Mouse (Mus musculus): Measurements from ENCODE around the gene Ppara.
"Not testable (repeated sequence)": the region's sequence is repeated elsewhere in the genome, so short reads cannot be mapped to it uniquely, and the experiment has no call there.

Gene Ppara

DNA sequence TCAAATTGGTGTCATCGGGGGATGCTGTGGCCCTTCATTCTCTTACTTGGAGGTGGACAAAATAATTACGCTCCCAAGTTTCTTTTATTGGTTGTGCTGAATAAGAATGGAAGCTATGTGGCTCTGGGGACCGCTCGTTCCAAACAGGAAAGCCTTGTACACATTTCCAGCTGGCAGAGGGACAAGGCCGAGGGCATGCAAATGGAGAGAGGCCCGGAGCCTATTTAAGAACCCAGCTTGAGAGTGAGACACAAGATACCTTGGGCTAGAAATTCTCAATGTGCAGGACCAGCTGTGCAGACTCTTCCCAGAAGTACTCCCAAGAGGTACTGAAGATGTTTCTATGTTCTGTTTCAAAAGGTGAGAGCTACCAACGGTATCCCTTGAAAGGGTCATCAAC, 21.8 kb downstream of the Ppara start:
- no peak for DNase-seq (ENCODE audit: low spot score in 2 of 2)

DNA sequence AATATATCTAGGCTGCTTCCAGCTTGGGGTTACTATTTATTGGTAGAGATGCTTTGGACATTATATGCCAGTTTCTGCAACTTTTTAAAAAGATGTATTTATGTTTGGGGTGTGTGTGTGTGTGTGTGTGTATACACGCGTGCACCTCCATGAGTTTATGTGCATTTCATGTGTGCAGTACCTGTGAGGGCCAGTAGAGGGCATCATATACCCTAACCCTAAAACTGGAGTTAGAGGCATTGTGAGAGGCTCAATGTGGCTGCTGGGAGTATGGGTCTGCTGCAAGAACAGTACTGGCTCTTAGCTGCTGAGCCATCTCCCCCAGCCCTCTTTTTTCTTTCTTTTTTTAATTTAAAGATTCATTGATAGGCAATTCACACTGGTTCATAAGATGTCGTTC, 23.0 kb downstream of the Ppara start:
- no peak for DNase-seq (ENCODE audit: low spot score in 2 of 2)

DNA sequence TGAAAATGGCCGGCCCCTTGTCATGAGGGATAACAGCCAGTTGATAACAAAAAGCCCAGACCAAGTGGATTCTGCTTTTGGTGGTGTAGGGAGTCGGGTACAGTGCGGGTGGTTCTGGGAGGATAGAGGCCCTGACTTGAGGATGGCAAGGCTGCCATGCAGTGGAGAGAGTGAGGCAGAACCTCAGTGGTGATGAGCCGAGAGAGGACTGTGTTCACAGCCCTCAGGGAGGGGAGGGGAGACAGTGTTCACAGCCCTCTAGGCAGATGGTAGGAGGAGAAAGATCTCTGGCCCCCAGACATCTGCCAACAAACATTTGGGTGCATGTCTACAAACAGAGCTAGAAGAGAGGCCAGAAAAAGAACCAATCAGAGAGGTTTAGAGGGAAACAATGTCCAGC, 28.0 kb downstream of the Ppara start:
- no peak for DNase-seq (ENCODE audit: low spot score in 2 of 2)

DNA sequence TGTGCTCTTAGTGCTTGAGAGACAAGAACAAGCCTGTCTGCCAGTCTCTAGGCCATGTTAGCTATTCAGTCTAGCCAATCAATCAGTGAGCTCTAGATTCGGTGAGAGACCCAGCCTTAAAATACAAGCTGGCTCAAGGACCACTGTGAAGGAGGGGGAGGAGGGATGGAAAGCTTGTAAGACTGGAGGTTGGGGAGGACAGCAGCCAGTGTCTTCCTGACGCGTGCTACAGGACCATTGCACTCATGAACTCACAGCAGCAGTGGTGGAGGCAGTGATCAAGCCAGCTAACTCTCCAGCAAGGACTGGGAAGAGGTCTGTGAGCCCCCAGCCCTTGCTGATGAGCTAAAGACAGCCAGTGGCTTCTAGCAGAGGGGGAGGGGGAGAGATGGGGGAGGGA, 30.2 kb downstream of the Ppara start:
- DNase-seq (ENCODE audit: low spot score in 2 of 2): no peak

GRCm38 (mm10) chr15:85766677-85767076, 31.9 kb downstream of the Ppara start:
- DNase-seq (ENCODE audit: low spot score in 2 of 2): no peak

DNA sequence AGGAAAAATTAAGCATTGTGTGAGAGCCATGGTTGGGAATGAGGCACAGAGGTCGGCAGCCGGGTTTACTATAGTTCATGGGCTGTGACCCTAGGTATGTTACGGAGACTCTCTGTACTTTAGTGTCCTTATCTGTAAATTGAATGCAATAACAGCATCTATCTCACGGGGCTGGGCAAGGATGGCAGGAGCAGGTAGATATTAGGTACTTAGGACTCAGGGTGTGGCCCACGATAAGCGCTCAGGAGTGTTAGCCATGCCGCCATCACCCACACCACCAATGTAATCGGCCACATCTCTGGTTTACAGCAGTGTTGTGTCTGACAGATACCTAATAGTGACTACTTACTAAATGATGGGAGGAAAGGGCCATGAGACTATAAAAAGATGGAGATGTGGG, 34.2 kb downstream of the Ppara start:
- DNase-seq (ENCODE audit: low spot score in 2 of 2): no peak

DNA sequence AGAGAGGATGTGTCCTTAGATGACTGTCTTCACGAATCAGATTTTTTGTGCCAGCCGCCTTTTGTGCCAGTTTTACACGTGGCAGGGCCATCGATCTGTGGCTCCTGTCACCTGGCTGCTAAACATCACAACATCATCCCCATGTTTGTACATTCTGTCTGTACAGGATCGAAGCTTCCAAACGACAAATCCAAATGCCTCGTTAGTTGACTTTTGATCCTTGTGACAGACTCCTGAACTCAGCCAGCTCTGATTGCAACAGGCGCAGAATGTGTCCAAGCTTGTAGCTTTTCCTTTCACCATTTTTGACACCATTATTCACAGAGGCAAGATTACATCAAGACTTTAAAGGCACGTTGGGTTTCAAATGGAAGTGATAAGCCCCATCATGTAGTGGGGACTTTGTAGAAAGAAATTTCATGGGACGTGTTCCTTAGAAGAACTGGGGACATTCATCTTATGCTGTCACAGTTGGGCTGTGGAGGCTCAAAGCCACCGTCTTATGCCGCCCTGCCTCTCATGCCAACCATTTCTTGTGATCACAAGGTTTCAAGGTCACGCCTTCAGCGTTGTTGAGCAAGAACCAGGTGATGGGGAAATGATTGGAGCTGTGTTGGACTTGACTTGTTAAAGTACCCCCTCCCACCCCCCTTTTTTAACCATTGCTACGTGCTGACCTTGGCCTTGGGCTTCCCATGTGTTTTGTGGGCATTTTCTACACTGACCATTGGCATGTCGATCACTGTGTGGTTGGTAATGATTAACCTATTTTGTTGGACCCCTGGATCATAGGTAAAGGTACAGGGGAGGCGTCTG, 36.7 kb downstream of the Ppara start:
- DNase-seq (ENCODE audit: low spot score in 2 of 2): no peak

DNA sequence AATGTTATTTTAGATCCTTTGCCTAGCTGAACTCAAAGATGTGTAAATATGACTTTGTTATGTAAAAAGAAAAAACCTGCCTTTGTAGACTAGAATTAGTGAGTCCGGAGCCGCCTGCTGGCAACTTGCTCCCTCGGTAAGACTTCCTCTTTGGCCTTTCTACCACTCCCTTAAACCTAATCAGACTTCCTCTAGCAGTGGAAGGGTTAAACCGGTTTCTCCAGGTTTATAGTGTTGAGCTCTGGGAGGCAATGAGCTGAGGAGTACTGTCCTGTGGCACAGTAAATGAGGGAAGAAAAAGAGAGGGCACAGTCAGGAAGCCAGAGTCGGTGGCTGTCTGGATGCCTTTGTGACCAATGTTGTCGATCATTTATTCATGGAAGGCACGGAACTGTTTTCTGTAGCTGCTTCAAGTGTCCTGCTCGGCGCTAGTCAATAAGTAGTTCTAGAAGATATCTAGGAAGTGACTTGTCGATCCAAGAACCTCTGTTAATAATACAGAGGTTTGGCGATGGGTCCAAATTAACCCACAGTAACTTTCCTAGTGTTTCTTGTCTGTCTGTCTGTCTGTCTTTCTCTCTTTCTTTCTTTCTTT, 37.5 kb downstream of the Ppara start:
- DNase-seq (ENCODE audit: low spot score in 2 of 2): no peak

DNA sequence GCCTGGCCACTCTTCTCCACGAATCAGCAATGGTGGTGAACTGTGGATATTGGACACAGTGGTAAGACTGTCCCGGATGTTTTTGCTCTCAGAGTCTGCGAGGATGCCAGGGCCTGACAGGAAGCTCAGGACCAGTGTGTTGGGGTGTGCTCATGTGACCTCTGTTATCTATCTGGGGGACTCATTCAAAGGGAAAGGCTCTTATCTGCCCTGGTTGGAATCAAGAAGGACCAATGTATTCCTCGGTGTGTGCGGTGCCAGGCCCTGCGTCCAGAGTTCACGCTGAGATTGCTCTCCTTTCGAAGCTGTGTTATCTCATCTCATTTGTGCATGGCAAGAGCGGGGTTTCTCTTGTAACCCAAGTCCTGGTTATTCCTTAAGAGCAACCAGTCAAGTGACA, 39.6 kb downstream of the Ppara start:
- DNase-seq (ENCODE audit: low spot score in 2 of 2): no peak

DNA sequence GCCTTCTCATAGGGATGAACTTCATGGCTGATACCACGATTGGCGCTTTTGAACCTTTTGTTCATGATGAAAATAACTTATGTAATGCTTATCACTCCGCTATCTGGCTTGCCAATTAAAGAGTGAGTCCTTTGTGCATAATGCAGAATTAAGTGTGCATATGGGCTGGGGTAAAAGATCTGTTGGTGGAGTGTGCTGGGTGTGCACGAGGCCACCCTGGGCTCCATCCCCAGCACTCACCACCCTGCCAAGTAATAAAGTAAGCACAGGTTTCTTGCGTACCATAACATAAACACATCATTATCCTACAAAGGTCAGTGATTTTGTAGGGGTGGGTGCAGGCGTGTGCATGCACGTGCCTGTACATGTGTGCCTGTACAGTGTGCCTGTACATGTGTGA, 40.2 kb downstream of the Ppara start:
- DNase-seq (ENCODE audit: low spot score in 2 of 2): no peak

DNA sequence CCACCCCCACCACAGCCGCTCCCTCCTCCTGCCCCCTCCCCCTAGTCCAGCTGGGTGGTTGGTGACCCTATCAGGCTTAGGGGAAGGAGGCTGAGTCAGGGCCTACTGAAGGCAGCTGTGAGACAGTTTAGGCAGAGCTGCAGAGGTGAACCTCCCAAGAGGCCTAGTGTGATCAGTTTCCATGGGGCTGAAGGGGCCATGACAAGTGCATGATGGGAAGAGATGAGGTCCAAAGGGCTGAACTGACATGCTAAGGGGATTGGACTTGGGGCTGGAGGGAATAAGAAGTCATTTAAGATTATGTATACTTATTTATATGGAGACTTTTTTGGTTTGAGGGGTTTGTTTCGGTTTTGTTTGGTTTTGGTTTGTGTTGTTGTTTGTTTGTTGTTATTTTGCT, 41.5 kb downstream of the Ppara start:
- DNase-seq (ENCODE audit: low spot score in 2 of 2): no peak

DNA sequence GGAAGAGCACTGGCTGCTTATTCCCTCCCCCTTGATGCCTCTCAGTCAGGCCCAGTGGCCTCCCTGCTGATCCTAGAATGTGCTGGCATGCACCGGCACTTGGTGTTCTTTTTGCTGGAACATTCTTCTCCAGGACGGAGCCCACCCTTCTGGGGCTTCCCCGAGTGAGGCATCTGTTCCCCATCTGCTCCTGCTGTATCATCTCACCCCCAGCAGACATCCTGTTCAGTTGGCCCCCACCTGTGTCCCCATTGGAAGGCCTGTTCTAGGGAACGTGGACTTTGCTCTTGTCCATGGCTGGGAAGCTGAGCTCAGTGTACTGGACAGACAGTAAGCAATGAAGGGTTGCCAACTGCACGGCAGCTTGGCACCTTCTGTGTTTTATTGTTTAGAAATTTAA, 42.0 kb downstream of the Ppara start:
- no peak for DNase-seq (ENCODE audit: low spot score in 2 of 2)

DNA sequence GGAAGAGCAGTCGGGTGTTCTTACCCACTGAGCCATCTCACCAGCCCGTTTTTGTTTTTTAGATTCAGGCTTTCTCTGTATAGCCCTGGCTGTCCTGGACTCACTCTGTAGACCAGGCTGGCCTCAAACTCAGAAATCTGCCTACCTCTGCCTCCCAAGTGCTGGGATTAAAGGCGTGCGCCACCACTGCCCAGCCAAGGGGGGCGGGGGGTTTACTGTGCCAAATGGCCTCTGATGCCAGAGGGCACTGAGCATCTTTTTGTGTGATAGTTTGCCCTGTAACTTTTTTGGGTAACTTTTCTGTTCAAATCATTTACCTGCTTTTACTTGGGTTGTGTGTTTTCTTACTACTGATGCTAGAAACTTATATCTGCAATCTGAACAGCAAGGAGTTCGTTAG, 44.1 kb downstream of the Ppara start:
- DNase-seq (ENCODE audit: low spot score in 2 of 2): not testable (repeated sequence)

- DNase-seq (ENCODE audit: low spot score in 2 of 2): no peak
Observed at GRCm38 (mm10) chr15:85783146-85783545, 48.4 kb downstream of the Ppara start.

GRCm38 (mm10) chr15:85784341-85784740, 49.6 kb downstream of the Ppara start:
- no peak for DNase-seq (ENCODE audit: low spot score in 2 of 2)

GRCm38 (mm10) chr15:85786711-85787110, 51.9 kb downstream of the Ppara start:
- DNase-seq (ENCODE audit: low spot score in 2 of 2): no peak

DNA sequence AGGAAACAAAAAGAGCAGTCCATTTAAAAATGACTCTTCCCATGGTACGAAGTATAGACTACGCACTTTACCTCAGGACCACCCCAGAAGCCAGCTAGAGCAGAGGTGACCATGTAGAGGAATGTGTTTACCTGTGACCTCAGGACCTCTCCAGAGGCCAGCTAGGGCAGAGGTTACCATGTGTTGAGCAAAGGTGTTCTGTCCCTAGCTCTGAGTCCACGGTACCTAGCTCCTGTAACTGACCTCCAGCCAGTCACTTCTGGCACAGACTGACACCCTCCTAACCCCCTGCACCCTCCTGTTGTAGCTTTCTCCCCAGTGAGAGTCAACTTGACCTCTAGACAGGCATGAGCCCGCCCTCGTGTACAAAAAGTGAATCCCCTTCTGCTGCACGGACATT, 52.7 kb downstream of the Ppara start:
- DNase-seq (ENCODE audit: low spot score in 2 of 2): no peak

- no peak for DNase-seq (ENCODE audit: low spot score in 2 of 2)
Observed at GRCm38 (mm10) chr15:85788051-85788450, 53.3 kb downstream of the Ppara start.

DNA sequence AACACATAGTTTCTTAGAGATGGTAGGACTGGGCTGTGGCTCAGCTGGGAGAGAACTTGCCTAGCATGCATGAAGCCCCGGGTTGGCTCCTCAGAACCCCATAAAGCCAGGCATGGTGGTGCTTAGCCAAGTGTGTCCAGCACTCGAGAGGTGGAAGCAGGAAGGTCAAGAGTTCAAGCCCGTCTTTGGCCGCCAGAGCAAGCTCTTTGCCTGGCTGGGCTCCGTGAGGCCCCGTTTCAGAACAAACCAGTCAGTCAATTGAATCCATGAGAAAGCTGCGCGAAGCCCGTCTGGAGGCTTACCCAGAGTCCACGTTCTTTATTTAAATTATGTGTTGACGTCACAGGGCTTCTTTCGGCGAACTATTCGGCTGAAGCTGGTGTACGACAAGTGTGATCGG, 53.9 kb downstream of the Ppara start:
- no peak for DNase-seq (ENCODE audit: low spot score in 2 of 2)

DNA sequence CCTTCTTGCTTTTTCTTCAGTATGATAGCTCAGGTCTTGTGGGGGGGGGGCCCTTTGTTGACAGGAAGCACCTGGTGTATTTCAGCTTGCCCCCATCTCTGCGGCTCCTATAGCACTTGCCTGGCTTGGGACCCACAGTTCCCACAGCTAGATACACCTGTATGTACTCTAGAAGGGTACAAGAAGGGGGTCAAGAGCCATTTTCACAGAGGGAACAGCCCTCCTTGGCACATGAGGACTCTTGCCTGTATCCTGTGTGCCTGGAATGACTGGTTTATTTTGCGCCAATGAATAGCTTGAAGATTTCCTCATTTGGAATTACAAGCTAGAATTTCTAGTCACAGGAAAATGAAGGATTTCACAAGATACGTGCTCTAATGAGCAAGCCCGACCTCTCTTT, 56.7 kb downstream of the Ppara start:
- no peak for DNase-seq (ENCODE audit: low spot score in 2 of 2)

DNA sequence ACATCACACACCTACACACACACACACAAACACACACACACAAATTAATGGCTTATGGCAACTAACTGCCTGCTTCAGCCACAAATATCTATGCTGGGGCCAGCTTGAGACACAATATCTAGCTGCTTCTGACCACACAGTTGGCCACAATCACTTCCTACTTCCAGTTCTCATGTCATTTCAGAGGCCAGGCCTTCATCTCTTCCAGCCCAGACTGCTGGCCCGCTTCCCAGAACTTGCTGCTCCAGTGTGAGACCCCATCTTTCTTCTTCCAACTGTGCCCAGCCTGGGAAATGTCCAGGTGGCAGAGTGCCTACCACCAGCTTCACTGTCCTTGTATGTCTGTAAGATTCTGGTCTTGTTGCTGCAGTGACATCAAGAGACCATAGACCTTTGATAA, 58.0 kb downstream of the Ppara start:
- DNase-seq (ENCODE audit: low spot score in 2 of 2): no peak

GRCm38 (mm10) chr15:85795516-85795915, 60.7 kb downstream of the Ppara start:
- no peak for DNase-seq (ENCODE audit: low spot score in 2 of 2)

DNA sequence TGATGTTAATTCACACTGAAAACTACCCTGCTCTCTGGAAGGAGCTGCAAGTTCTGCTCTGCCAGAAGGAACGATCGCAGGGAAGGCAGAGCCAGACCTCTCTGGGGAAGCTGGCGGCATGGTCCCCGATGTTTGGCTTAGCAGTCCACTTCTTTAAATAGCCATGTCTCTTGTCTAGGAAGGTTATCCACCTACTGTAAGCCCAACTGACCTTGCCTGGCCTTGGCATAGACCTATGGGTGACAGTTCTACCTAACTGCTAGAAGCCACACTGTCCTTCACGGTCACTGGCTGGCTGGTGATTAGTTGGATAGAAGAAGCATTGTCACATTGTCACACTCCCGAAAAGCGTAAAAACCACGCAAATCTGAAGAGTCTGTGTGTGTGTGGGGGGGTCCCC, 63.9 kb downstream of the Ppara start:
- no peak for DNase-seq (ENCODE audit: low spot score in 2 of 2)

DNA sequence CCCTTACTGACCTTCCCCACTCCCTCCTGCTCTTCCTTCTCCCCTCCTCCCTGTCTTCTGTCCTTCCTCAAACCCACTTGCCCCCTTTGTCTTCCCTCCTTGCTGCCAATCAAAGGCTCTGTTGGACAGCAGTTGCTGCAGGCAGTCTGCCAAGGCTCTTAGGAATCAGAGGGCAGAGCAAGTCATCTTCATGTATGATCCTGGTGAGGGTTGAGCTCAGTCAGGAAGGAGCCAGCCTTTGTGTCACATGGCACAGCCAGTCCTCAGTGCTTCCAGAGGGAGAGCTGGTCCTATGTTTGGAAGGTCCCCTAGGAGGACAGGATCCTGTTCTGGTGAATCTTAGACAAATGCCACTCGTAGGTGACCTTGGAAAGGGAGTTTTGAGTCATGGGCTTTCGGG, 68.1 kb downstream of the Ppara start:
- no peak for DNase-seq (ENCODE audit: low spot score in 2 of 2)
